ENCODE assay signal across 24 mouse cellular contexts in genomic region chr7:70646801-70647200, GRCm38 (mm10).
DNase-seq lines count a peak whose midpoint lies in the region; ATAC-seq and TF ChIP-seq lines count a peak whose summit lies in the region.
"Had no signal": no experiment of that assay in that cellular context is flagged by ENCODE, and none has a peak within 500 bp of the region (broad histone marks: within the 10 kb centered on the region; RNA-seq: fewer than 3 reads in every experiment).

No protein-coding gene starts in this region.

- no peak overlapping the region for H3K4me2 ChIP-seq in liver, embryonic 12.5 days
- no peak overlapping the region for H3K4me2 ChIP-seq in hindbrain, embryonic 14.5 days (replicated peaks)
- H3K4me2 ChIP-seq: embryonic facial prominence, embryonic 15.5 days; hindbrain, embryonic 12.5 days had no signal

- TF ChIP-seq POLR2A in liver, adult 2 months (IDR thresholded peaks at IDR 0.05; ENCODE audit: extremely low read depth, insufficient read depth, low read length), result no peak
- no peak for TF ChIP-seq POLR2A in brain, embryonic 14.5 days (IDR thresholded peaks at IDR 0.05; ENCODE audit: borderline replicate concordance, extremely low read depth, insufficient read depth, insufficient read length, poor library complexity, severe bottlenecking)

- no peak for TF ChIP-seq CTCF in liver, adult 2 months (IDR thresholded peaks at IDR 0.05; ENCODE audit: low read depth, low read length)
- no peak for TF ChIP-seq CTCF in brain, embryonic 14.5 days (IDR thresholded peaks at IDR 0.05; ENCODE audit: borderline replicate concordance, extremely low read depth, insufficient read depth, insufficient read length)

- H3K79me2 ChIP-seq in liver, adult 2 months (ENCODE audit: control insufficient read depth, insufficient read depth, low read length), result no peaks in the 10 kb centered on the region

- no peaks in the 10 kb centered on the region for H3K36me3 ChIP-seq in liver, adult 2 months (ENCODE audit: control insufficient read depth, insufficient read depth, low read length)
- H3K36me3 ChIP-seq in liver, embryonic 12.5 days, result no peaks in the 10 kb centered on the region
- no peaks in the 10 kb centered on the region for H3K36me3 ChIP-seq in hindbrain, embryonic 14.5 days (replicated peaks; ENCODE audit: control insufficient read depth, insufficient read depth)
- H3K36me3 ChIP-seq: embryonic facial prominence, embryonic 15.5 days; forebrain, embryonic 10.5 days; heart, embryonic 10.5 days; hindbrain, embryonic 12.5 days had no signal

- no peak overlapping the region for H3K27ac ChIP-seq in liver, adult 2 months (replicated peaks; ENCODE audit: insufficient read depth, low read depth, low read length)
- no peak overlapping the region for H3K27ac ChIP-seq in liver, embryonic 12.5 days
- no peak overlapping the region for H3K27ac ChIP-seq in hindbrain, embryonic 14.5 days
- H3K27ac ChIP-seq: embryonic facial prominence, embryonic 15.5 days; forebrain, embryonic 10.5 days; gastrocnemius, adult 2 months; heart, embryonic 10.5 days; hindbrain, embryonic 12.5 days; hindbrain, postnatal 0 days had no signal

- no peaks in the 10 kb centered on the region for H3K27me3 ChIP-seq in liver, adult 2 months (ENCODE audit: control insufficient read depth, insufficient read depth, low read length)
- H3K27me3 ChIP-seq in liver, embryonic 12.5 days (replicated peaks), result no peaks in the 10 kb centered on the region
- no peaks in the 10 kb centered on the region for H3K27me3 ChIP-seq in hindbrain, embryonic 14.5 days (ENCODE audit: control insufficient read depth, insufficient read depth, low read length)
- H3K27me3 ChIP-seq: embryonic facial prominence, embryonic 15.5 days; hindbrain, embryonic 12.5 days; Patski had no signal

- no peaks in the 10 kb centered on the region for H3K9me3 ChIP-seq in liver, embryonic 12.5 days (replicated peaks)
- no peaks in the 10 kb centered on the region for H3K9me3 ChIP-seq in hindbrain, embryonic 14.5 days (ENCODE audit: control insufficient read depth, low read length)
- H3K9me3 ChIP-seq: embryonic facial prominence, embryonic 15.5 days; forebrain, embryonic 10.5 days; heart, embryonic 10.5 days; hindbrain, embryonic 12.5 days had no signal

- no peak overlapping the region for H3K4me3 ChIP-seq in liver, adult 2 months (ENCODE audit: insufficient read depth, low read depth, low read length)
- no peak overlapping the region for H3K4me3 ChIP-seq in liver, embryonic 12.5 days
- no peak overlapping the region for H3K4me3 ChIP-seq in hindbrain, embryonic 14.5 days (replicated peaks; ENCODE audit: low read length)
- H3K4me3 ChIP-seq: embryonic facial prominence, embryonic 15.5 days; erythroblast, embryonic 14.5 days; forebrain, embryonic 10.5 days; gastrocnemius, adult 2 months; heart, embryonic 10.5 days; hindbrain, embryonic 12.5 days had no signal

- no peak overlapping the region for H3K9ac ChIP-seq in liver, adult 2 months (ENCODE audit: low read depth, low read length)
- H3K9ac ChIP-seq in liver, embryonic 12.5 days, result no peak overlapping the region
- H3K9ac ChIP-seq in hindbrain, embryonic 14.5 days, result no peak overlapping the region
- H3K9ac ChIP-seq: embryonic facial prominence, embryonic 15.5 days; hindbrain, embryonic 12.5 days had no signal

- WGBS in liver, adult 2 months, result 97% methylated on average over 2 of the region's 2 CpGs
- WGBS in liver, embryonic 12.5 days (ENCODE audit: insufficient replicate concordance), result 69% methylated on average over 2 of the region's 2 CpGs
- WGBS in hindbrain, embryonic 14.5 days, result 81% methylated on average over 2 of the region's 2 CpGs

- no peak for ATAC-seq in liver, embryonic 12.5 days
- no peak for ATAC-seq in hindbrain, embryonic 14.5 days (ENCODE audit: low FRiP score)
- ATAC-seq: activated CD4-positive, CD25-positive, alpha-beta regulatory T cell, adult 4 months; hindbrain, postnatal 0 days; Patski had no signal

- DNase-seq in liver, adult 2 months (ENCODE audit: extremely low read depth, low read depth, low spot score), result peak; percentile 14
- peak; percentile 12 for DNase-seq in lung, postnatal 36 days
- no peak for DNase-seq in lung, postnatal 14 days
- peak; percentile 23 for DNase-seq in brain, embryonic 14.5 days (ENCODE audit: low read depth)
- no peak for DNase-seq in ovary, postnatal 36 days (ENCODE audit: low spot score)
- DNase-seq in hindbrain, embryonic 14.5 days (ENCODE audit: low spot score), result no peak
- DNase-seq: adrenal gland, postnatal 14 days; B cell, adult 2 months; cerebellum, adult 2 months; embryo, embryonic 11 days; gastrocnemius, adult 2 months; gastrocnemius, postnatal 25 days; heart, adult 11 months; heart, postnatal 10 days; heart, postnatal 4 days had no signal

- no peaks in the 10 kb centered on the region for H3K4me1 ChIP-seq in liver, adult 2 months (ENCODE audit: control insufficient read depth, insufficient read depth, low read length)
- no peaks in the 10 kb centered on the region for H3K4me1 ChIP-seq in liver, embryonic 12.5 days
- no peaks in the 10 kb centered on the region for H3K4me1 ChIP-seq in hindbrain, embryonic 14.5 days (replicated peaks; ENCODE audit: control insufficient read depth, insufficient read depth, low read length)

Comparison
In these comparisons a context has a peak if more than half of its experiments do, and no peak if none do; other contexts are left out.
1. DNase-seq: peak in liver, adult 2 months (single experiment), lung, postnatal 36 days (single experiment) and brain, embryonic 14.5 days (single experiment); none in lung, postnatal 14 days (single experiment), ovary, postnatal 36 days (single experiment) and hindbrain, embryonic 14.5 days (single experiment).